Mouse (Mus musculus) stomach, postnatal 0 days (tissue): ENCODE measurements at regions not wholly inside any gene's neighbourhood (a gene's known extent, or its start where the extent isn't known, plus 50 kb on each side); places are given as distances from the start of the nearest gene placed in this dataset.
A peak's percentile ranks its signal among the peaks of the same experiment; 100 is the strongest.

Experiments
- ATAC-seq: fragments of 200-750 bp; cut with Nextera tagmentation; 2 replicates; pipeline ENCODE4 v1.8.0; 2017; ENCODE audit not compliant: low FRiP score, low TSS enrichment
- DNase-seq: peaks from one replicate; pipeline ENCODE4 v3.0.0-alpha.2; 2016; ENCODE audit warnings: low spot score
- H3K27ac ChIP-seq: fragments of 300-500 bp; sonication (generic); replicated peaks from 2 replicates; pipeline ENCODE4 v1.5.1; 2014; ENCODE audit warnings: mild to moderate bottlenecking, control low read depth
- H3K27me3 ChIP-seq: fragments of 300-500 bp; sonication (generic); 2 replicates; pipeline ENCODE4 v1.6.1; 2014; ENCODE audit warnings: low read length; ENCODE audit not compliant: control insufficient read depth, insufficient read depth
- H3K36me3 ChIP-seq: fragments of 300-500 bp; sonication (generic); 2 replicates; pipeline ENCODE4 v1.6.1; 2014; ENCODE audit warnings: low read length, mixed read lengths; ENCODE audit not compliant: control insufficient read depth, insufficient read depth
- H3K4me1 ChIP-seq: fragments of 300-500 bp; sonication (generic); replicated peaks from 2 replicates; pipeline ENCODE4 v1.6.1; 2014; ENCODE audit warnings: antibody characterized with exemption; ENCODE audit not compliant: control insufficient read depth, insufficient read depth
- H3K4me2 ChIP-seq: fragments of 300-500 bp; sonication (generic); replicated peaks from 2 replicates; pipeline ENCODE4 v1.6.1; 2014; ENCODE audit warnings: low read depth, mild to moderate bottlenecking, control low read depth, moderate library complexity
- H3K4me3 ChIP-seq: fragments of 300-500 bp; sonication (generic); 2 replicates; pipeline ENCODE4 v1.5.1; 2014; ENCODE audit warnings: low read depth, low read length, control low read depth
- H3K9ac ChIP-seq: fragments of 300-500 bp; sonication (generic); 2 replicates; pipeline ENCODE4 v1.6.1; 2014; ENCODE audit warnings: mild to moderate bottlenecking, low read length, control low read depth, mixed read lengths
- H3K9me3 ChIP-seq: fragments of 300-500 bp; sonication (generic); 2 replicates; pipeline ENCODE4 v1.6.1; 2016; ENCODE audit warnings: low read length; ENCODE audit not compliant: control insufficient read depth
- CTCF ChIP-seq: IDR thresholded peaks from 2 replicates; pipeline ENCODE4 v1.5.1; 2016; ENCODE audit warnings: antibody characterized with exemption, low read depth, mild to moderate bottlenecking, moderate library complexity
- EP300 ChIP-seq: optimal IDR thresholded peaks from 2 replicates; pipeline ENCODE3; 2016; ENCODE audit warnings: antibody characterized with exemption
- WGBS: fragments of 180-500 bp; shearing (Covaris S2); extraction: QIAGEN DNeasy Blood & Tissue Kit; methylation state at CpG from one replicate; pipeline ENCODE4 v1.1.7; 2014; 5-methylcytosine and 5-hydroxymethylcytosine counted together

DNA sequence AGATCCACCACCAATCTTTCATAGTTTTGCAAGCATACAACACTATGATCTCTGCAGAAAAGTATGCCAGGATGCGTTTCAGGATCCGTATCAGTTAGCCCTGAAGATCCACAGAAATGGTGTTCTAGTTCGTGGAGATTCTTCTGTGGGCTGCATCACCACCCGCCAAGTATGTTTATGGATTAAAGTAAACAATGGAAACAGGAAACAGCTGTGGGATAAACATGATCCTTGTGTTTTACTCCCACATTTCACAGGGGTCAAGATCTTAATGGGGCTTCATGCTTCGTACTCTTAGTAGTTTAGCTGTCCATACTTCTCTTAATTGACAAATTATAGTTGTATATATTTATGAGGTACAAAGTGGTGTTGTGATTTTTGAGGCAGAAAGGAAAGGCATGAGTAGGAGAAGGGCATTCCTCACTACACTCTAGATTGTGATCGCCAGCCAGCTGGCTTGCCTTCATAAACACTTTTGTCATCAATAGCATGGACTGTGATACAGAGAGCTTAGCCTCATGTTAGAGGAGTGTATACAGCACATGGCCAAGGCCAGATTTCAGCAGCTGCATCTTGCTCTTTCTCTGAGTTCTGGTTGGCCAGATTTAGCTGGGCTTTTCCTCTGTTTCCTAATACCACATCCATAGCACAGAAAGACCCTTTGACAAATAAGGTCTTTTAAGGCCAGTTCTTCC is 195.8 kb upstream of the Fermt1 start:
- H3K27me3 ChIP-seq = no peaks in the 10 kb centered on the region
- DNase-seq (no peak), ATAC-seq (peak; percentile 88)
- no peaks in the 10 kb centered on the region for H3K4me1 ChIP-seq
- no peak overlapping the region for H3K9ac ChIP-seq
- H3K4me2 ChIP-seq = no peak overlapping the region
- no peaks in the 10 kb centered on the region for H3K36me3 ChIP-seq
- no peak overlapping the region for H3K4me3 ChIP-seq
- H3K27ac ChIP-seq = peak overlapping the region; percentile 65; the same call in 1 of the 2 replicates
- WGBS = 48% methylated on average over 6 of the region's 6 CpGs
- TF ChIP-seq EP300 (peak; percentile 40), CTCF (no peak)
- no peaks in the 10 kb centered on the region for H3K9me3 ChIP-seq

- no peak for DNase-seq
- Histone ChIP-seq H3K27ac (no peak overlapping the region), H3K9me3 (no peaks in the 10 kb centered on the region), H3K27me3 (no peaks in the 10 kb centered on the region), H3K36me3 (no peaks in the 10 kb centered on the region), H3K9ac (no peak overlapping the region), H3K4me2 (no peak overlapping the region), H3K4me3 (no peak overlapping the region), H3K4me1 (no peaks in the 10 kb centered on the region)
- WGBS = 71% methylated on average over 1 of the region's 1 CpGs
- TF ChIP-seq EP300 (no peak), CTCF (no peak)
- ATAC-seq = no peak
These were observed 206.8 kb upstream of the Fermt1 start for GRCm38 (mm10) chr2:133152461-133152860.

DNA sequence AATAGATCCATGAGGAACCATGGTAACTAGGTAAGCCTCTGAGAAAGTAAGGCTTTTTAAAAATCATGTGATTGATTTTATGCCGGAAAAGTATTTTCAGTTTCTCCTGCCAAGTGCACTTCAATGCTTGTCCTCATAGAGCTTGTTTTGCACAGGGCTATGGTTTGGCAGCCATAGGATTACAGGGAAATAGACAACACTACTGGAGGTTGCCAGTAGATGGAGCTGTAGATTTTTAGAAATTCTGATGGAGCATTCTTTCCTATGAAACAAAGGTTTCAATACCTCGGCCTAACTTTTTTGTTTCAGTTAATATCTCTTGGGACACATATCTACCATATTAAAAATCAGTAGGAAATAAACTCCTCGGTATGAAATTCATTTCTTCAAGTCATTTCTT is 210.8 kb upstream of the Fermt1 start:
- no peak for DNase-seq
- Histone ChIP-seq H3K9me3 (no peaks in the 10 kb centered on the region), H3K27me3 (no peaks in the 10 kb centered on the region), H3K4me2 (no peak overlapping the region), H3K4me3 (no peak overlapping the region), H3K4me1 (no peaks in the 10 kb centered on the region), H3K27ac (no peak overlapping the region), H3K9ac (no peak overlapping the region), H3K36me3 (no peaks in the 10 kb centered on the region)
- WGBS = 48% methylated on average over 3 of the region's 3 CpGs
- TF ChIP-seq EP300 (no peak), CTCF (peak; percentile 75)
- no peak for ATAC-seq

- H3K27me3 ChIP-seq = no peaks in the 10 kb centered on the region
- TF ChIP-seq EP300 (no peak), CTCF (no peak)
These were observed 212.5 kb upstream of the Fermt1 start for GRCm38 (mm10) chr2:133158206-133158605.

GRCm38 (mm10) chr2:133159398-133159797 is 213.7 kb upstream of the Fermt1 start:
- Histone ChIP-seq H3K4me1 (no peaks in the 10 kb centered on the region), H3K9ac (no peak overlapping the region), H3K9me3 (no peaks in the 10 kb centered on the region), H3K27me3 (no peaks in the 10 kb centered on the region), H3K36me3 (no peaks in the 10 kb centered on the region), H3K27ac (no peak overlapping the region), H3K4me3 (no peak overlapping the region), H3K4me2 (no peak overlapping the region)
- 19% methylated on average over 2 of the region's 2 CpGs for WGBS
- TF ChIP-seq CTCF (no peak), EP300 (no peak)
- DNase-seq (no peak), ATAC-seq (no peak)

More at GRCm38 (mm10) chr2:133158206-133158605, 212.5 kb upstream of the Fermt1 start:
- Histone ChIP-seq H3K4me2 (no peak overlapping the region), H3K4me3 (no peak overlapping the region), H3K9ac (no peak overlapping the region), H3K36me3 (no peaks in the 10 kb centered on the region), H3K9me3 (no peaks in the 10 kb centered on the region), H3K4me1 (no peaks in the 10 kb centered on the region), H3K27ac (no peak overlapping the region)
- no peak for ATAC-seq
- 47% methylated on average over 8 of the region's 8 CpGs for WGBS
- no peak for DNase-seq

DNA sequence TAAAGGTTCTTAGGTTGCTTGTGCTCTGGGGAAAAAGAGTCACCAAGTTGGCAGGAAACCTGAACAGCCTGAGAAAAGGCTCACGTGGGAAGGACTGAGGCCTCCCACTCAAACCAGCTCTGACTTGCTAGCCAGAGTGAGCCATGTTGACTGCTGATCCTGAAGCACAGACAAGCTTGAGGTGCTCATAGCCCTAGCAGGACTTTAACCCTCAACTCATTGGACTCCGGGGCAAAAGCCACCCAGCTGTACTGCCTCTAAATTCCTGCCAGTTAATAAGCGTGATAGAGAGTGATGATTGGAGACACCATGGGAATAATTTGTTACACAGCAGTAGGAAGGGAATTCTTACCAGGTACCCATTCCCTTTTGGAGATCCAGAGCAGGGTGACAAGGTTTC is 230.7 kb upstream of the Fermt1 start:
- no peaks in the 10 kb centered on the region for H3K4me1 ChIP-seq
- DNase-seq (no peak), ATAC-seq (no peak)
- no peaks in the 10 kb centered on the region for H3K27me3 ChIP-seq
- TF ChIP-seq EP300 (no peak), CTCF (no peak)
- H3K36me3 ChIP-seq = no peaks in the 10 kb centered on the region
- H3K4me3 ChIP-seq = no peak overlapping the region
- H3K27ac ChIP-seq = no peak overlapping the region
- WGBS = 78% methylated on average over 3 of the region's 3 CpGs
- no peak overlapping the region for H3K9ac ChIP-seq
- H3K9me3 ChIP-seq = no peaks in the 10 kb centered on the region
- H3K4me2 ChIP-seq = no peak overlapping the region
